Mouse (Mus musculus) olfactory bulb, adult 2 months (tissue): ENCODE results near the gene Fgf13. TPM values are rescaled to one million over a fixed set of nuclear protein-coding genes. Genes with fewer than 3 reads are reported as not detected.

Experiments
- H3K27ac ChIP-seq: fragments of 200-500 bp; 2 replicates; pipeline ENCODE4 v1.5.1; 2012; ENCODE audit warnings: low read depth, low read length; ENCODE audit not compliant: insufficient read depth
- H3K4me1 ChIP-seq: fragments of 200-500 bp; 2 replicates; pipeline ENCODE4 v1.6.1; 2012; ENCODE audit warnings: low read length; ENCODE audit not compliant: control insufficient read depth, insufficient read depth
- H3K4me3 ChIP-seq: fragments of 200-500 bp; 2 replicates; pipeline ENCODE4 v1.5.1; 2012; ENCODE audit warnings: mild to moderate bottlenecking, low read depth, low read length, moderate library complexity; ENCODE audit not compliant: insufficient read depth
- CTCF ChIP-seq: fragments of 200-500 bp; IDR thresholded peaks from 2 replicates; pipeline ENCODE4 v1.5.1; 2012; ENCODE audit warnings: low read depth, mild to moderate bottlenecking, low read length, moderate library complexity; ENCODE audit not compliant: insufficient read depth
- POLR2A ChIP-seq: fragments of 200-500 bp; IDR thresholded peaks from 2 replicates; pipeline ENCODE4 v1.6.1; 2012; ENCODE audit warnings: mild to moderate bottlenecking, low read depth, low read length, moderate library complexity; ENCODE audit not compliant: insufficient read depth
- WGBS: fragments of 180-500 bp; shearing (Covaris S2); methylation state at CpG from one replicate; pipeline ENCODE4 v1.1.7; 2018; 5-methylcytosine and 5-hydroxymethylcytosine counted together
- polyA plus RNA-seq: library from polyadenylated mRNA; stranded (reverse); fragments of >200 nt; gene quantifications from 2 replicates; pipeline ENCODE4 v1.2.4, GENCODE M21; 2012; ENCODE audit warnings: low replicate concordance; ENCODE audit not compliant: missing spikeins, insufficient read depth, insufficient read length

Fgf13 gene
- polyA plus RNA-seq, 1 experiment = not detected

DNA sequence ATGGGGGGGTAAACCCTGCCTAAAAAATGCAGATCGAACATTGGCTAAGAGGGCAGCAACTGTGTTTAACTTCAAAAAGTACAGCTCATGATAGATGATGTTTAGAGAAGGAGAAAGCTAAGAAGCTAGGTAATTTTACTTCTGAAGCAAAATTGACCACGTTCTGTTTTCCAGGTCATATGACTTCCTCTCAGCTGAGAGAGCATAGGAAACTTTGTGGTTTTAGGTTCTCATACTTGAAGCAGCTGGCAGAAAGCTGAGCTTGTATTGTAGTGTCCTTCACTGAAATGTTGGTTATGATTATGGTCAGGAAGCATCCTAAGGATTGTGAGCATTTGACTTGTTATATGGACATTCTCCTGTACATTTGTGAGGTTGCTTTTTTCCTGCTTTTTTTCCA is 425.9 kb downstream of the Fgf13 start:
- 76% methylated on average over 2 of the region's 2 CpGs for WGBS
- TF ChIP-seq POLR2A (no peak), CTCF (no peak)
- Histone ChIP-seq H3K4me3 (no peak overlapping the region), H3K27ac (no peak overlapping the region), H3K4me1 (no peaks in the 10 kb centered on the region)

DNA sequence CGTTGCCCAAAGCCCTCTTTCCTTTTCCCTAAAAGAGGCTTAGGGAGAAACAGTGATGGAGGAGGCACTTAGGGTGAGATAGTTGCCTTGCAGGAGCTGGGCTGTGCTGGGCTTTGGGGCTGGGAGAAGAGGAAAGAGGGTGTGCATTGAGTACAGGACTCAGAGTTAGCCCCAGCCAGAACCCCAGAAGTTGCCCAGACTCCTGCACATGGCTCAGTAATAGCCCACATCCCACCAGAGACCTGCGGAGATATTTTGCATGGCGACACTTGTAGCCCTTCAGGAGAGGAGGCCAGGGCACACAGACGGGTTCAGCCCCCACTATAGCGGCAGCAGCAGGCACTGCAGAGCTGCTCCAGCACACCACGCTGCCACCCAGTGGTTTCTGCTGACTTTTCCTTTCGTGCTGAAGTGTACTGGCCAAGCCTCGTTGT is 432.9 kb downstream of the Fgf13 start:
- TF ChIP-seq POLR2A (no peak), CTCF (no peak)
- peak overlapping the region; percentile 57 for H3K4me3 ChIP-seq
- H3K27ac ChIP-seq = no peak overlapping the region
- H3K4me1 ChIP-seq = no peaks in the 10 kb centered on the region; the same call in none of the 2 replicates
- 20% methylated on average over 8 of the region's 8 CpGs for WGBS

DNA sequence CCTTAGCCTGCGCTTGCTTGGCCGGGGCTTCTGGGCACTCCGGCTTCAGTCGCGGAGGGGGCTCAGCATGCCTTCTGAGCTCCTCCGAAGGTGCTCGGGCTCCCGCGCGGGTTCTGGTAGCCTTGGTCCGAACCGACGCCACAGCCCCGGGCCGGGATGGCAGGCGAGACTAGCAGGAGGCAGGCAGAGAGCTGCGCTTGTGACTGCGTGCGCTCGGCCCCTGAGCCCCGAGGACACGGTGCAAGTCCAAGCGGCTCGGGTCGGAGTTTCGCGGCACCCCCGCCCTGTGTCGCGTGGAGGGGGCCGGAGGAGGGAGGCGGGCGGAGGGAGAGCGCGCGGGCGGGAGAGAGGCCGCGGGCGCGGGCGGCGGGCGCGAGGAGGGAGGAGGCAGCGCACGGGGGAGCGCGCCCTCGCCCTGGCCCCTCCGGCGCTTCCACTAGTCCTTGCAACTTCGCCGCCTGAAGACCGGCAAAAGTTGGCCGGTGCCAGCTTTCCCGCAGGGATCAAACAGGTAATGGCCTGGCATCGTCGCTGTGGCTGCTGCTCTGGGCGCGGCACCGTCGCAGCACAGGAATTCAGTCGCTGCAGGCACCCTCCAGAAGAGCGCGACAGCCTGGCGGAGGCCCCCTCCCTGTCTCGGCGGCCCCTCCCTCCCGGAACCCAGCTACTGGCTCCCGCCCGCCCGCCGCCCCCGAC is 433.6 kb downstream of the Fgf13 start:
- Histone ChIP-seq H3K4me3 (peak overlapping the region; percentile 57), H3K27ac (no peak overlapping the region), H3K4me1 (no peaks in the 10 kb centered on the region; the same call in none of the 2 replicates)
- TF ChIP-seq POLR2A (no peak), CTCF (no peak)
- WGBS = 12% methylated on average over 71 of the region's 75 CpGs

DNA sequence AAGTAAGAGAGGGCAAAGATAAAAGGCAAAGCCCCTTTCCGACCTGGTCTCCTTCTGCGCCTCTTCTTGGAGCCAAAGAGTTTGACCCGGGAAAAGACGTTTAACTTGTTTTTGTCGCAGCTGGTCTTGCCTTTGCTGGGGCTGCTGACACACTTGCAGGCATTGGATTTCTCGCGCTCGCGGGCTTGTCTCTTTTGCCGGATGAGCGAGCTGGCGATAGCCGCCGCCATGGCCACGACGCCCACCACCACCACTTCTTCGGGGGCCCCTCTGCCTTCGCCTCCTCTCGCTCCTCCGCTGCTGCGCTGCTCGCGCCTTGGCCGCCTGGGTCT is 434.1 kb downstream of the Fgf13 start:
- no peaks in the 10 kb centered on the region; the same call in none of the 2 replicates for H3K4me1 ChIP-seq
- peak overlapping the region; percentile 57 for H3K4me3 ChIP-seq
- 19% methylated on average over 24 of the region's 24 CpGs for WGBS
- H3K27ac ChIP-seq = no peak overlapping the region
- no peak for TF ChIP-seq POLR2A
- no peak for TF ChIP-seq CTCF

DNA sequence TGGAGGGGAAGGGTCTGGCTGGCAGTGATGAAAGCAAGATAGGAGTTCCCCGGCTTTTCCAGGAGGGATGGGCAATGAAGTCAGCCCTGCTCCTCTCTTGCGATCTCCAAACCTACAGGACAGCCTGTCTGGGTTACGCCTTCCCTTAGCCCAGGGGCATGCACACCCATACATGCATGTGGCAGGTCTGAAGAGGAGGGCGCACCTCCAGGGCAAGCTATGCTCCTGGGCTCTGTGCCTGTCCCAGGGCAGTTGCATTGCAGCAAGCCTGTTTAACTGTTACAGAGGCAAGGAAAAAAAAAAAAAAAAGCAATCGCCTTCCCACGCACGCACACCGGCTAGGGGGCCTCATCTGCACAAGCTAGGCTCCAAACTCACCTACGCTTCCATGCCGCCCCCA is 434.5 kb downstream of the Fgf13 start:
- H3K4me1 ChIP-seq = no peaks in the 10 kb centered on the region; the same call in none of the 2 replicates
- H3K27ac ChIP-seq = no peak overlapping the region
- 20% methylated on average over 10 of the region's 10 CpGs for WGBS
- peak overlapping the region; percentile 57 for H3K4me3 ChIP-seq
- TF ChIP-seq CTCF = no peak
- no peak for TF ChIP-seq POLR2A

DNA sequence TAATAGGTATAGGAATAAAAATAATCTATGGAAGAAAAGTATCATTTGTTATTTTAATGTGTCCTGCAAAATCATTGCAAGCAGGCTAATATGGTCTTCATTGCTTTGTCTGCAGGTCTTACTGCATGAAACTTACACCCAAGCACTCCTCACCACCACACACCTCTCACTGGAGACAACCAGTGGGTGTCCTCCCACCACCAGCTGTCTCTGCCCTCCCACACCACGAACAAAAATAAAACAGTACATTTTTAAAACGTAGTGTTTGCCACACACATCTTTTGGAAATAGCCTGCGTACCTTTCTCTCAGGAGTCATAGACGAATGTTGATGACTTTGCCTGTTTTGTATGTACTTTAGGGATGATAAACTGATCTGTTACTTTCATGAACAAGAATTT is 441.2 kb downstream of the Fgf13 start:
- Histone ChIP-seq H3K27ac (no peak overlapping the region), H3K4me1 (no peaks in the 10 kb centered on the region), H3K4me3 (no peak overlapping the region)
- WGBS = 60% methylated on average over 4 of the region's 4 CpGs
- no peak for TF ChIP-seq CTCF
- TF ChIP-seq POLR2A = no peak

DNA sequence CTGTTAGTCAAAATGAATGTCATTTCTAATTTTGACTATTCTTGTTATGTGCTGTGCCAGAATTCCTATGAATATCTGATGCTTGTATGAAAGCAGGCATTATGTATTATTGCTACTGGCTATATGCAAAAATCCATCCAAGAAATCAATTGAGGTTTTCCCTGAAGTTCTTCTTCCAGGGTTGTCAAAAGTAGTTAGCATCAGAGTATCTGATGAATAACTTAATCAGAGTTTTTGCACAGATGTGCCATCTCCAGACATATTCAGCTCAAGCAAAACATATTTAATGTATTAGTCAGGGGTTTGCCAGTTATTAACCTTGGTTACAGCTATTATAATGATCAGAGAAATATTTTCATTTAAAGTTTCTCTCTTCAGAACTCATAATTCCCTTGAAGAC is 454.7 kb downstream of the Fgf13 start:
- H3K27ac ChIP-seq = no peak overlapping the region
- H3K4me1 ChIP-seq = no peaks in the 10 kb centered on the region
- TF ChIP-seq POLR2A (no peak), CTCF (no peak)
- no peak overlapping the region for H3K4me3 ChIP-seq

DNA sequence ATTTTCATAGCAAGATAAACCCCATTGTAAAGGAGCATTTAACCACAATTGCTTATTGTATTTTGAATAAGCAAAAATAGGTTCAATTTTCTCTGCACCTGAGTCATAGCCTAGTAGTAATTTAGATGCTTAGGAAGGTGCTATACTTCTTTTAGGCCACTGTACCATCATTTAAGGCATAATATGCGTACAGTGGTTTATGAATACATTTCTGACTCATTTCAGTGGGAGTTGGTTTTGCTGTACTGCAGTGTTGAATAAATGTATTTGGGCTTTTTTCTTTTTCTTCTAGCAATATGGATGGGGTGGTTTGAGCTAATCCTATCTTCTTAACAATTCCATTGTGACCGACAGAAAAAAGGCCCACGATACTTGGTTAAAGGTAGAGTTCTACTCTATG is 481.9 kb downstream of the Fgf13 start:
- no peak for TF ChIP-seq CTCF
- no peak for TF ChIP-seq POLR2A
- H3K4me1 ChIP-seq = no peaks in the 10 kb centered on the region
- H3K27ac ChIP-seq = no peak overlapping the region
- 94% methylated on average over 3 of the region's 3 CpGs for WGBS
- no peak overlapping the region for H3K4me3 ChIP-seq

DNA sequence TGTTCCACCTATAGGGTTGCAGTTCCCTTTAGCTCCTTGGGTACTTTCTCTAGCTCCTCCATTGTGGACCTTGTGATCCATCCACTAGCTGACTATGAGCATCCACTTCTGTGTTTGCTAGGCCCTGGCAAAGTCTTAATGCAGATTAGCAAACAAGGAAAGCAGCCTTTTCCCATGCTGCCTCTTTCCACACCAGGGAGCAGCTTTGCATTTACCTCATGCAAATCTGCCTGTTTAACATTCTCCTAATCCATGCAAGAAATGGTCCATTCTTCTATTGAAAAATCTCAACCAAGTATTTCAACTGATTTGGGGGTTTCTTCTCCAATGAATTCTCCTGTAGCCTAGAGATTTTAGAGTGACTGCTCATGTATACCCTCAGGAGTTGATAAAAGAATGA is 487.4 kb downstream of the Fgf13 start:
- Histone ChIP-seq H3K27ac (no peak overlapping the region), H3K4me1 (no peaks in the 10 kb centered on the region), H3K4me3 (no peak overlapping the region)
- no peak for TF ChIP-seq CTCF
- no peak for TF ChIP-seq POLR2A

DNA sequence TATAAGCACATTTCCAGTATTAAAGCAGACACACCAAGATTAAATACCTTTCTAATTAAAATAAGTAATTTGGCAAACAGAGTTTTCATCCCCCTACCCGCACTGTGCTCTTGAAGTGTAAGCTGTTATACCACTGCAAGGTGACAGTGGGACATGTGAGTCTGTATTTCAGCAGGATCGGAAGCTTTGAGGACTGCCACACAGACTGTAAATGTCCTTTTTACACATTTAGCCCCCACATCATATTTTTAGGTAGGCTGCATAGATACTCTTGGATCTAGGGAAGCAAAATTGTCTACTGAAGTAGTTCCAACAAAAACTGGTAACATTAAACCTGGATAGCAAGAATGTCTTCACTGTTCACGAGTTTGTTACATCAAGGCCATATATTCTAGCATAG is 495.8 kb downstream of the Fgf13 start:
- no peaks in the 10 kb centered on the region for H3K4me1 ChIP-seq
- no peak overlapping the region for H3K27ac ChIP-seq
- 78% methylated on average over 3 of the region's 3 CpGs for WGBS
- no peak overlapping the region for H3K4me3 ChIP-seq
- TF ChIP-seq POLR2A (no peak), CTCF (no peak)
